Mouse (Mus musculus) E14TG2a.4 (cell line): Measurements from ENCODE around the gene Tmem115.

Experiments used
- H3K27me3 ChIP-seq: 2 replicates; pipeline ENCODE4 v1.6.1; 2014; ENCODE audit warnings: low read length, control low read depth; ENCODE audit not compliant: insufficient read depth
- H3K36me3 ChIP-seq: 2 replicates; pipeline ENCODE4 v1.6.1; 2014; ENCODE audit warnings: low read length, control low read depth; ENCODE audit not compliant: insufficient read depth
- H3K4me1 ChIP-seq: replicated peaks from 2 replicates; pipeline ENCODE4 v1.6.1; 2014; ENCODE audit warnings: low read depth, low read length, control low read depth
- H3K4me3 ChIP-seq: replicated peaks from 2 replicates; pipeline ENCODE4 v1.5.1; 2014; ENCODE audit warnings: mild to moderate bottlenecking, low read length
- H3K9me3 ChIP-seq: 2 replicates; pipeline ENCODE4 v1.6.1; 2014; ENCODE audit warnings: low read length, control low read depth
- CTCF ChIP-seq: conservative IDR thresholded peaks from 2 replicates; pipeline ENCODE4 v1.5.1; 2014; ENCODE audit warnings: low read length
- NANOG ChIP-seq: IDR thresholded peaks from 2 replicates; pipeline ENCODE4 v1.6.1; 2014; ENCODE audit warnings: borderline replicate concordance, low read length, mixed read lengths
- POU5F1 ChIP-seq: IDR thresholded peaks from 2 replicates; pipeline ENCODE4 v1.6.1; 2014; ENCODE audit warnings: low read length, borderline replicate concordance

The Tmem115 gene

GRCm38 (mm10) chr9:107538711-107539110, 5.0 kb downstream of the Tmem115 start:
- Histone ChIP-seq H3K9me3 (no peaks in the 10 kb centered on the region), H3K4me3 (no peak overlapping the region), H3K4me1 (peaks cover 74% of the 10 kb centered on the region), H3K36me3 (peaks cover 59% of the 10 kb centered on the region), H3K27me3 (no peaks in the 10 kb centered on the region)
- TF ChIP-seq NANOG = no peak
- no peak for TF ChIP-seq POU5F1
- TF ChIP-seq CTCF = no peak

GRCm38 (mm10) chr9:107539940-107540339, 6.2 kb downstream of the Tmem115 start:
- TF ChIP-seq NANOG = no peak
- no peak for TF ChIP-seq CTCF
- TF ChIP-seq POU5F1 = no peak
- Histone ChIP-seq H3K27me3 (no peaks in the 10 kb centered on the region), H3K4me1 (peaks cover 78% of the 10 kb centered on the region), H3K9me3 (no peaks in the 10 kb centered on the region), H3K4me3 (no peak overlapping the region), H3K36me3 (peaks cover 70% of the 10 kb centered on the region)

- Histone ChIP-seq H3K4me1 (peaks cover 78% of the 10 kb centered on the region), H3K4me3 (no peak overlapping the region)
Observed at GRCm38 (mm10) chr9:107540420-107540819, 6.7 kb downstream of the Tmem115 start.

GRCm38 (mm10) chr9:107541005-107541404, 7.3 kb downstream of the Tmem115 start:
- H3K4me1 ChIP-seq = peaks cover 72% of the 10 kb centered on the region
- peaks cover 65% of the 10 kb centered on the region for H3K36me3 ChIP-seq
- peak overlapping the region; percentile 88 for H3K4me3 ChIP-seq
- H3K9me3 ChIP-seq = no peaks in the 10 kb centered on the region
- no peaks in the 10 kb centered on the region for H3K27me3 ChIP-seq
- no peak for TF ChIP-seq POU5F1
- no peak for TF ChIP-seq NANOG

More at GRCm38 (mm10) chr9:107540420-107540819, 6.7 kb downstream of the Tmem115 start:
- no peak for TF ChIP-seq CTCF
- no peak for TF ChIP-seq NANOG
- TF ChIP-seq POU5F1 = no peak
- H3K36me3 ChIP-seq = peaks cover 70% of the 10 kb centered on the region
- no peaks in the 10 kb centered on the region for H3K9me3 ChIP-seq
- no peaks in the 10 kb centered on the region for H3K27me3 ChIP-seq

GRCm38 (mm10) chr9:107541474-107542351, 8.0 kb downstream of the Tmem115 start, which contains the start of the genes Cyb561d2 and Nprl2:
Cyb561d2 (minus strand) TSS chr9:107542193.
Nprl2 (plus strand) TSS chr9:107542226.
- Histone ChIP-seq H3K36me3 (peaks cover 58% of the 10 kb centered on the region), H3K27me3 (no peaks in the 10 kb centered on the region), H3K4me1 (peaks cover 71% of the 10 kb centered on the region), H3K4me3 (peak within 1 kb of the TSS; percentile 88), H3K9me3 (no peaks in the 10 kb centered on the region)
- TF ChIP-seq NANOG (no peak), CTCF (no peak), POU5F1 (no peak)

GRCm38 (mm10) chr9:107542352-107542686, 8.6 kb downstream of the Tmem115 start:
- H3K4me3 ChIP-seq = peak overlapping the region; percentile 88
- H3K4me1 ChIP-seq = peaks cover 72% of the 10 kb centered on the region
- no peaks in the 10 kb centered on the region for H3K9me3 ChIP-seq
- peaks cover under 1% of the 10 kb centered on the region; the same call in 1 of the 2 replicates for H3K27me3 ChIP-seq
- TF ChIP-seq NANOG = no peak
- TF ChIP-seq POU5F1 = no peak
- TF ChIP-seq CTCF = no peak
- peaks cover 52% of the 10 kb centered on the region for H3K36me3 ChIP-seq

- Histone ChIP-seq H3K9me3 (no peaks in the 10 kb centered on the region), H3K4me1 (peaks cover 72% of the 10 kb centered on the region)
- TF ChIP-seq POU5F1 = no peak
- no peak for TF ChIP-seq CTCF
- no peak for TF ChIP-seq NANOG
Observed at GRCm38 (mm10) chr9:107542721-107543120, 9.0 kb downstream of the Tmem115 start.

GRCm38 (mm10) chr9:107543299-107543698, 9.6 kb downstream of the Tmem115 start:
- H3K27me3 ChIP-seq = peaks cover 10% of the 10 kb centered on the region
- no peak for TF ChIP-seq NANOG
- no peak for TF ChIP-seq CTCF
- no peak for TF ChIP-seq POU5F1
- peaks cover 70% of the 10 kb centered on the region for H3K4me1 ChIP-seq
- no peak overlapping the region for H3K4me3 ChIP-seq
- no peaks in the 10 kb centered on the region for H3K9me3 ChIP-seq
- H3K36me3 ChIP-seq = peaks cover 42% of the 10 kb centered on the region

More at GRCm38 (mm10) chr9:107542721-107543120, 9.0 kb downstream of the Tmem115 start:
- H3K4me3 ChIP-seq = peak overlapping the region; percentile 88
- peaks cover 5% of the 10 kb centered on the region for H3K27me3 ChIP-seq
- peaks cover 48% of the 10 kb centered on the region for H3K36me3 ChIP-seq

- no peak for TF ChIP-seq NANOG
- no peak for TF ChIP-seq POU5F1
- no peak for TF ChIP-seq CTCF
- Histone ChIP-seq H3K4me1 (peaks cover 74% of the 10 kb centered on the region), H3K36me3 (peaks cover 33% of the 10 kb centered on the region), H3K4me3 (no peak overlapping the region), H3K9me3 (no peaks in the 10 kb centered on the region), H3K27me3 (peaks cover 20% of the 10 kb centered on the region)
Observed at GRCm38 (mm10) chr9:107544196-107544700, 10.5 kb downstream of the Tmem115 start.
